Mouse (Mus musculus) forebrain, embryonic 10.5 days (tissue): ENCODE results near the gene Brwd1. TPM values are rescaled to one million over a fixed set of nuclear protein-coding genes. Genes with fewer than 3 reads are reported as not detected.

ENCODE experiments used
- DNase-seq: peaks from one replicate; pipeline ENCODE4 v3.0.0-alpha.2; 2017; ENCODE audit warnings: low spot score; ENCODE audit errors: extremely low spot score
- H3K27ac ChIP-seq: fragments of 300-500 bp; sonication (generic); 2 replicates; pipeline ENCODE4 v1.5.1; 2016; ENCODE audit warnings: mild to moderate bottlenecking
- H3K27me3 ChIP-seq: fragments of 300-500 bp; sonication (generic); 2 replicates; pipeline ENCODE4 v1.6.1; 2016; ENCODE audit warnings: mild to moderate bottlenecking; ENCODE audit not compliant: poor library complexity, severe bottlenecking
- H3K36me3 ChIP-seq: fragments of 300-500 bp; sonication (generic); replicated peaks from 2 replicates; pipeline ENCODE4 v1.6.1; 2016; ENCODE audit warnings: mild to moderate bottlenecking, moderate library complexity
- H3K4me1 ChIP-seq: fragments of 300-500 bp; sonication (generic); 2 replicates; pipeline ENCODE4 v1.6.1; 2016
- H3K4me3 ChIP-seq: fragments of 300-500 bp; sonication (generic); 2 replicates; pipeline ENCODE4 v1.5.1; 2016; ENCODE audit warnings: mild to moderate bottlenecking, moderate library complexity
- H3K9me3 ChIP-seq: fragments of 300-500 bp; sonication (generic); 2 replicates; pipeline ENCODE4 v1.6.1; 2016; ENCODE audit warnings: mild to moderate bottlenecking, moderate library complexity
- WGBS: fragments of 180-500 bp; shearing (Covaris S2); methylation state at CpG from one replicate; pipeline ENCODE4 v1.1.7; 2016; 5-methylcytosine and 5-hydroxymethylcytosine counted together
- microRNA-seq: library from miRNA; unstranded; fragments of <30 nt; microRNA quantifications from one replicate; pipeline ENCODE4, GENCODE M21; 2017
- polyA plus RNA-seq: library from polyadenylated mRNA; unstranded; fragments of >200 nt; fragmentation: Nextera tagmentation; extraction: Ambion mirVana; gene quantifications from 2 replicates; pipeline ENCODE4 v1.2.1, GENCODE M21; 2016

The Brwd1 gene
- polyA plus RNA-seq, 1 experiment from 2014 or later = 143 TPM

- DNase-seq = no peak
- no peak overlapping the region for H3K27ac ChIP-seq
- H3K4me3 ChIP-seq = no peak overlapping the region
- H3K9me3 ChIP-seq = no peaks in the 10 kb centered on the region
- H3K27me3 ChIP-seq = no peaks in the 10 kb centered on the region
- no peaks in the 10 kb centered on the region for H3K36me3 ChIP-seq
- WGBS = 90% methylated on average over 5 of the region's 5 CpGs
- no peaks in the 10 kb centered on the region for H3K4me1 ChIP-seq
Measured at GRCm38 (mm10) chr16:95955716-95956346, 126.5 kb downstream of the Brwd1 start.

- H3K4me1 ChIP-seq = no peaks in the 10 kb centered on the region
- H3K27ac ChIP-seq = no peak overlapping the region
- no peaks in the 10 kb centered on the region for H3K36me3 ChIP-seq
- no peaks in the 10 kb centered on the region for H3K27me3 ChIP-seq
- 88% methylated on average over 3 of the region's 3 CpGs for WGBS
- no peak overlapping the region for H3K4me3 ChIP-seq
- H3K9me3 ChIP-seq = no peaks in the 10 kb centered on the region
- DNase-seq = no peak
Measured at GRCm38 (mm10) chr16:95954341-95954740, 128.0 kb downstream of the Brwd1 start.

GRCm38 (mm10) chr16:95953159-95953650 lies 129.1 kb downstream of the Brwd1 start:
- Histone ChIP-seq H3K9me3 (no peaks in the 10 kb centered on the region), H3K36me3 (no peaks in the 10 kb centered on the region), H3K27ac (no peak overlapping the region), H3K27me3 (no peaks in the 10 kb centered on the region), H3K4me1 (no peaks in the 10 kb centered on the region), H3K4me3 (no peak overlapping the region)
- WGBS = 94% methylated on average over 4 of the region's 4 CpGs
- DNase-seq = no peak

- H3K9me3 ChIP-seq = no peaks in the 10 kb centered on the region
- 93% methylated on average over 2 of the region's 2 CpGs for WGBS
- no peaks in the 10 kb centered on the region for H3K36me3 ChIP-seq
- H3K27me3 ChIP-seq = no peaks in the 10 kb centered on the region
- no peak overlapping the region for H3K4me3 ChIP-seq
- H3K4me1 ChIP-seq = no peaks in the 10 kb centered on the region
- DNase-seq = no peak
- no peak overlapping the region for H3K27ac ChIP-seq
Measured at GRCm38 (mm10) chr16:95951471-95951870, 130.9 kb downstream of the Brwd1 start.

- Histone ChIP-seq H3K27me3 (peaks cover 12% of the 10 kb centered on the region), H3K4me3 (no peak overlapping the region), H3K4me1 (no peaks in the 10 kb centered on the region), H3K9me3 (no peaks in the 10 kb centered on the region), H3K36me3 (no peaks in the 10 kb centered on the region), H3K27ac (no peak overlapping the region)
- 38% methylated on average over 20 of the region's 20 CpGs for WGBS
- peak; percentile 71 for DNase-seq
Measured at GRCm38 (mm10) chr16:95945389-95946311, 136.7 kb downstream of the Brwd1 start.

- H3K4me3 ChIP-seq = no peak overlapping the region
- H3K4me1 ChIP-seq = no peaks in the 10 kb centered on the region
- no peak for DNase-seq
- no peaks in the 10 kb centered on the region for H3K36me3 ChIP-seq
- WGBS = 85% methylated on average over 6 of the region's 6 CpGs
- peaks cover 3% of the 10 kb centered on the region; the same call in 1 of the 2 replicates for H3K9me3 ChIP-seq
- peaks cover 12% of the 10 kb centered on the region for H3K27me3 ChIP-seq
- no peak overlapping the region for H3K27ac ChIP-seq
Measured at GRCm38 (mm10) chr16:95943186-95943585, 139.1 kb downstream of the Brwd1 start.

Small RNA genes lying within 50 kb of the gene (microRNA-seq; reads per million reads assigned to microRNA genes)
- gene Gm27833 = not detected

Other genes with a start within 250 kb of the Brwd1 start
- 106 and 116 TPM in 2 replicates for gene Psmg1, start 91.6 kb downstream of the Brwd1 start, polyA plus RNA-seq
- gene Hmgn1, start 45.2 kb upstream of the Brwd1 start, polyA plus RNA-seq = 851 and 879 TPM in 2 replicates
- 127 and 128 TPM in 2 replicates for gene Wrb, start 62.9 kb upstream of the Brwd1 start, polyA plus RNA-seq
- 1.0 and 1.1 TPM in 2 replicates for gene Lca5l, start 109.7 kb upstream of the Brwd1 start, polyA plus RNA-seq
- gene Sh3bgr, start 117.9 kb upstream of the Brwd1 start, polyA plus RNA-seq = 1.3 and 1.8 TPM in 2 replicates
- 0.10 and 0.11 TPM in 2 replicates for gene B3galt5, start 153.3 kb upstream of the Brwd1 start, polyA plus RNA-seq